Mouse (Mus musculus) activated CD4-positive, CD25-positive, alpha-beta regulatory T cell, adult 4 months (primary cell): Measurements from ENCODE around the gene Cacna2d3. TPM values are rescaled to one million over a fixed set of nuclear protein-coding genes. Genes with fewer than 3 reads are reported as not detected.

Experiments
- ATAC-seq: one replicate; pipeline ENCODE4 v1.8.0; 2017
- polyA plus RNA-seq, 2 experiments: library from polyadenylated mRNA; unstranded; fragments of 100-300 nt; shearing (Covaris generic); gene quantifications; one replicate each; pipeline ENCODE4 v1.2.1; 2017

Gene Cacna2d3
- polyA plus RNA-seq, 2 experiments from 2014 or later = not detected

DNA sequence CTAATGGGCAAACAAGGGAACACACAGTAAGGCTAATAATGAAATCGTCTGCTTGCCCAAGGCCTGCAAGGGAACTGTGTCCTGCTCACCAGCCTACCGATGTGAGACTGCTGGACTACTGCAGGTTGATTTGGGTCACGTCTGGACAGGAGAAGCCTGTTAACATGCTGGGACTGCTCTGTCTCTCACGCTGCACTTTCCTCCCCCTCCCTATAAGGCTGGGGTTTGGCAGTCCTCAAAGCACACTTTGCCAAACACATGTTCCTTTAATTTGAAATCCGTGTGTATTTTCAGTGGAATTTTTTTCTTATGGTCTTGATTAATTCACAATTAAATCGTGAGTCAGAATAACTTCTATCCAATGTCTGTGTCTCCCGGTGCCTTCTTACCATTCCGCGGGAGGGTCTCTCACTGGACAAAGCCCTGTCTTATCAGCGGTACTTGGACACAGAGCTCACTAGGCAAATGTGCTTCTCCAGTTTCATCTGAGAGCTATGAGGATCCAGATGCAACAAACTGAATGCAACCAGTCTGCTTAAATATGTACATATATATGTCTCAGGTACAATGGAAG lies 584.6 kb downstream of the Cacna2d3 start:
- ATAC-seq = no peak

DNA sequence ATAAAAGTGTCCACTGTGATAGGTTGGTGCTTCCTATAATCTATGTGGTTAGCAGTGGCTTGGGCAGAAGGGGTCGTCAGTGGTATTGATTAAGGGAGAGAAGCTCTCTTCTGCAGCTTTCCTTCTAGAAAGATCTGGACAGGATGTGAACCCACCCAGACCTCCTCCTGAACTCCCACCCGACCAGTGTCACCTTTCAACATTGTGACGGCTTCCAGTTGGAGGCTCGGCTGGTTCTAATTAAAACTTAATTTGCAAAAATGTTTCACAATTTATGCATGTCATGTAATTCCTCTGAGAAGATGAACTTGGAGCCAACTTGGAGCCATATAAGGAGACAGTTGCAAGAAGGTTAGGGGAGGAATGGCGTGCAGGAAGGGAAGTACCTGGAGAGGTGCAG lies 586.8 kb downstream of the Cacna2d3 start:
- ATAC-seq = no peak

DNA sequence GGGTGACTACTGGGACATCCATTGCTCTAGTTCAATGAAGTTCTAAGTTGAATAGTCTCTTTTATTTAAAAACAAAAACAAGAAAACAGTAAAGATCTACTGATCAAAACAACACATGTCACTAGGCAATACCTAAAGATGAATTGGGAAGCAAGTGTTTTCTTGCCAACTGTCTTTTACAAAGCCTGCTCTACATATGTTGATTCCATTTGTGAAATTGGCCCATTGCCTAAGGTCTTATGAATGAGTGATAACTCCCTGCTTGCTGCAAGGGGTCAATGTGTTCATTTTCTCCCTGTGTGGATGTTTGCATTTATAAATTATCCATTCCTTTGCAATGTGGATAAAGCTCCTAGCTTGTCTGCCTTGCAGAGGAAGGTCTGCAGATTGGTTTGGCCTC lies 591.2 kb downstream of the Cacna2d3 start:
- ATAC-seq = no peak

DNA sequence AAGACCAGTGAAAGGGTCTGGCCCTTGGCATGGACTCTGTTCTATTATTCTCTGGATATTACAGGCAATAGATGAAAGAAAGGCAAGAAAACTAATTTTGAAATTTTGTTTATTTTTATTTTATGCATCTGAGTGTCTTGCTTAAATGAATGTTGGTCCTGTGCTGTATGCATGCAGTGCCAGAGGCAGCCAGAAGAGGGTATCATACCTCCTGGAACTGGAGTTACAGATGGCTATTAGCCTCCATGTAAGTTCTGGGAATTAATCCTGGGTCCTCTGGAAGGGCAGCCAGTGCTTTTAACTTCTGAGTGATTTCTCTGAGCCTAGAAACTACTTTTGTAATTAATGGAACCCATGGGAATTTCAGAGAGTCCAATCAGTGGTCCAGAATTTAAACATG lies 597.8 kb downstream of the Cacna2d3 start:
- no peak for ATAC-seq

DNA sequence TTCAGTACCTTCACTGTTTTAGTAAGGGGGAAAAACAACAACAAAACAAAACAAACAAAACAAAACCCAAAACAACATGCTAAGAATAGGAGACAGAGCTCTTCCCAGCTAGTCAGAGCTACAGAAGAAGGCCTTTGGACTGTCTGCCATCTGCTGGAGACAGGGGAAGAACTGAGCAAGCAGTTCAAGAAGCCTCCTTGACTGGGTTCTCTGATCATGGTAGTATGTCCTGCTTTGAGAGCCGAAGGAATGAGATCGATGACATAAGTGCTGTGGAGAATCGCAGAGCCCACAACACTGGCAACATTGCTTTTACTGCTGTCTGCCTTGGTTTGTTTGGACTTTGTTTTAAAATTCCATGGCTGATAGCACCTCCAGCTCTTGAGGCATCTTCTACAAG lies 598.9 kb downstream of the Cacna2d3 start:
- no peak for ATAC-seq

DNA sequence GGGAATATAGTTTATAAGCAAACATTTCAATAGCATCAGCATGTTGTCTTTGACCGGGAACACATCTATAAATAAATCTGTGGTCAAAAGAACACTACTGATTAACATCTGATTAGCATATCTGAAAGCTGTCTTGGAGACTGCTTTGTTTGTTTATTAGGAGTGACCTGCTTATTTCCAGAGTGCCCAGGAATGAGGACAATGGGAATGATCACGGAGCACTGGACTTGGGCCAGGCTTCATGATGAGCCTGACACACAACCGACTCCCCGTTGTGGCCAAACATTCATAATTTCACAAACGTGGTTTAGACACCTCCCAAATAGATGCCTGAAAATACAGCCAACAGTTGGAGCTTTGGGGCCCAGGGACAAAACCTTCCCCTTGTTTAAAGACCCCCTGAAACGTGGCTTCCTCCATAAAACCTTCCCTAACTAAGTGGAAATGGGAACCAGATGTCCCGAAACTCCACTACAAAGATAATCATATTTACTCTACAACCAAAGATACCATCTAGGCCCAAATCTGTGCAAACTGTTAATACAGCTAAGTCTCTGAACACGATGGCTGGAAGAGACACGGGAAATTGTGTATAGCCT lies 607.7 kb downstream of the Cacna2d3 start:
- no peak for ATAC-seq

DNA sequence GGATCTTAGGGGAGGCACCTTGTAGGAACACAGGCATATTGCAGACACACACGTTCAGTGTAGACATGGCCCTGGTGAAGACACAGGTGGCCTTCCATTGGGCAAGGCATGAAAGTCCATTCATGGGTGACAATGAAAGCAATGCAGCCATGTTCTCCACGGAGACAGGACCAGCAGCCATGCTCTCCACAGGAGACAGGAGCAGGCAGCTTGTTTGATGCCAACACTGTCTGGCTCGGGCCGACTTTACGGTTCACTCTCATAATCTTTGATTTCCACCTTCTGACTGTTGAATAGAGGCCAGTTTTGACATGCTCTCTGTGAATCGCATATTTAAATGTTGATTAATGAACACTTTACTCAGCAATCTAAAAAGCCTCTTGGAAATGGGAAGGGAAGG lies 610.0 kb downstream of the Cacna2d3 start:
- no peak for ATAC-seq

DNA sequence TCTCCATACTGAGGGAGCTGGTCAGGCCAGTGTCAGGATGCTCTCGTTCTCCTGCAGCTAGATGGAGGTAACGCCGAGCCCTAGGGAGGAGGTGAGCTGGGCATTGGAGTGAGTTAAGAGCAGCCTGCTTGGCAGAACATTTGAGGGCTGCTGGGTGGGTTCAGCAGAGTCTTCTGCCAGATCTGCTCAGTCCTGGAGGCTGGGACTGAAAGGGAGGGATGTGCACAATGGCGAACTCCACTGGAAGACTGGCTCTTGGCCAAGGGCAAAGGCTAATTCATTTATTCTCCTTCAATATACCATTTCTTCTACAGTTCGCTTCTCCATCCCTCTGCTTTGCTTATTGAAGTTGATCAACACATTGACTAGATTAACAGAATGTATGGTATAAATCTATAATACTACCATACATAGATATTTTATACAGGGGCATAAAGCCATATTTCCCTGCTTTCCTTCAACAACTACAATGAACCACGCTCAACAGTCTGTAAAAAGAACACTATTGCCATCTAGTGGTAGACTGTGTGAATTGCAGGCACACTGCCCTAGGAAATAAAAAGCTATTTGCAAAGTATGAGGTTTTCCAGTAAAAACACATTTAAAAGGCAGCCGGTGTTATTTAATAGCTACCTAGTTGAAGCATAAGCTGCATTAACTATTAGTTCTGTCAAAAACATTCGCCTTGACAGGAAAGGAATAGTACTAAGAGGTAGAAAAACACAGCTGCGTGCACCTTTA lies 611.1 kb downstream of the Cacna2d3 start:
- no peak for ATAC-seq

DNA sequence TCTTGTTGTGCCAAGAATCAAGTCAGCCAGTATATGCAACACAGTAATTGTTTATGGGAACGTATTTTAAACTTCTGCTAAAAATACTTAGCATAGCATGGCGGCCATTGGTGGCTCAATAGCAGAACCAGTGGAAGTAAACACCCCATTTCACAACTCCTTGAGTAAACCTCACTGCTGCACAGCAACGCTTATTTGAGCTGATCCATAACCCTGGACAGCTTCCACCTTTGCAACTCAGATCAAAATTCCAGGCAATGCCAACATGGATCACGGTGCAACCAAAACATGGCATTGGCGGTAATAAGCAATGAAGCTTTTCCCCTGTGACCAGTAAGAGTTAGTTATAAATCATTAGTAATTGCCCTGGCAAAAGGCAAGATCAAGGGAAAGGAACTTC lies 614.2 kb downstream of the Cacna2d3 start:
- no peak for ATAC-seq

DNA sequence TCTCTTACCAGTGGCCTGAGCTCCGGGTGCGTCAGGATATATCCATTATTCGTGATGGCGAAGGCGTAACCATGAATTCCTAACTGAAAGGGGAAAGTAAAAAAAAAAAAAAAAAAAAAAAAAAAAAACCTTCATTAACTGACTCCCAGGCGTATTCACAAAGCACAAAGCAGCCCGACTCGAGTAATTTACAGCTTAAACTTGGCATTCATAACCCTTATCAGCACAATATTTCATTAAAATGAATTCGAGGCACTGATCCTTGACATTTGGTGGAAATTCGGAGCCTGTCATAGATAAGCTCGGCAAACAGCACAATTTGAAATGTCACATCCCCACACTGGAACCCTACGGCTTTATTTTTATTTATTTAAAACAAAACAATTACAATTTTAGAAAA lies 623.9 kb downstream of the Cacna2d3 start:
- no peak for ATAC-seq

DNA sequence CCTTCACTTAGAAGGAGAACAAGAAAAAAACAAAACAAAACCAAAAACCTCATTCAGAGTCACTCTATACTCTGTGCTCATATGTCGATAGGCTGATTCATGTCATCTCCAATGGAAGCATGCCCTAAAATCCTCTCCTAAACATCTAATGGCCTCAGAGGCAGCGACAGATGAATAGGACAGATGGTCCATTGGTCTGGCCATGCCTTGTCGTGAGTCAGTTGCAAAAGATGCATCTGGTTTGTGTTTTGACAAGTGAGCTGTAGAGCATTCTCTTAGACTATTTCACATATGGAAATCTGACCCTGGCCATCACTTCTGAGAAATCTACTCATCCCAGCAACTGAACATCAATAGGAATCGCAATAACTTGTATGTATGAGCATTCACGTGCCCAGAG lies 626.2 kb downstream of the Cacna2d3 start:
- no peak for ATAC-seq

DNA sequence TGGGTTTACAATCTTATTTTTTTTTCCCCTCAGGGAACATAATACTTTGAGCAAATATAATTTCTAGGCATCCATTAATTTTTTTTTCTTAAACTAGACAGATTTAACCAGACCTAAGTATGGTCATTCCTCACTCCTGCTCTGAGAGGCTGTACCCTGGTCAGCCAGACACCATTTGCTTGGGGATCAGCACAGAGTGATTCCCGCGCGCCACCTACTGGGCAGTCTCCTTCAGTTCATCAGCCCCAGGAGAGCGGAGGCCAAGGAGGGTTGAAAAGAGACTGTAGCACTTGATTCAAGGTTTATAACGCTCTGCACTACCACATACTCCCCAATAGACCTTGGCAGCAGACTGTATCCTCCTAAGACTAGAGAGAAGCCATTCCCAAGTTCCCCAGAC lies 631.6 kb downstream of the Cacna2d3 start:
- ATAC-seq = no peak

DNA sequence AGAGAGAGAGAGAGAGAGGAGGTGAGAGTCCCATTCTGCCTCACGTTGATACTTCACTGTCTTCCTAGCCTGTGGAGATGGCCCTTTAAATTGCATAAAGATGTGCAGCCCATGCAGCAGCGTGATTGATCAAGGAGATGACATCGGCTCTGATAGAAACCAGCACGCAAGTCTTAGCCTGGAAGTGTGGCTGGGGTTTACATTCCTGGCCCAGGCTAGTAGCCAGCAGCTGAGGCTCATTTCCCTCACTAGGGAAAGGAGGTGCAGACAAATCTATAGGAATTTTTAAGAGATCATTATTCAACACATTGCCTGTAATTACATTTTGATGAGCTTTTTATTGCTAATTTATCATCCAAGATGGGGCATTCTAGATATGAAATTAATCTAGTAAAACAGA lies 635.1 kb downstream of the Cacna2d3 start:
- ATAC-seq = no peak

DNA sequence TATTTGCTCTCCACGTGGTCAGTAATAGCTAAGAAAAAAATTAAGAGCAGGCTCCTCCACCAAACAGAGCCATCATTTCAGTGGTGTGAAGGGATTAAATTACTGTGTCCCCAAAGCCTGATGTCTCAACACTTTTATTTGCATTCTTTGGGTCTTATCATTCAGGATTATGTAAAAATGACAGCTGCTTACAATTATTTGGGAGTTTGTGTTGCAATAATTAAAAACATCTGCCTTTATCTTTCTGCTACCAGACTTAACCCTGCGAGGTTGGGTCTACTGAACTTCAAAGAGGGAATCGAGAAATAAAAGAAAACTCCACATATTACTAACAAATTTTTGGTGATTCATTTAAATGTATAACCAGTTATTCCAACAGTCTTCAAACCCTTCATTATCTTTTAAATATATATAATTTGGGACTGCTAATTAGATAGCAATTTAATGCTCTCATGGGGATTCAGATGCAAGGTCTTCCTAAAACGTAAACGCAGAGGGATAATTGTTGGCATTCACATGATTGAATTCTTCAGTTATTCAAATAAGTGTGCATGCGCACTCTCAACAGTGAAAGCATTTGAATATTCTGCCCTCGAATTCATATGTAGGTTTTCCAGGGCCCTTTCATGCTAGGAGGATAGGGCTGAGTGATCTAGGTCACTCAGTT lies 636.0 kb downstream of the Cacna2d3 start:
- no peak for ATAC-seq

DNA sequence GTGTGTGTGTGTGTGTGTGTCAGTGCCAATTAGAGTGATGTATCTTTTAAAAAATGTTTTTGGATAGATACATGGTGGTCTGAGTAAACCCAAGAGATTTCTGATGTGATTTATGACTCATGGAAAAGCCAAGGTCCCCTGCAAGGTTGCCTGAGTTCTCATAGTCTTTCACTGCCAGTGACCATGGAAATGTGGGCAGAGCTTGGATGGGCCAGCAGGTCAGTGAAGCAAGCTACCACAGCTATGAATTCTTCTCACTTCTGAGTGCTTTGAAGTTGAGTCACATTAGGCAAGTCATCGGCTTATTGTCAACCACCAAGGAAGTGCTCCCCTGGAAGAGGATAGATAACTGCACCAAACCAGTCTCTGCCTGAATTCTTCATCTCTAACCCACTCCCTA lies 639.5 kb downstream of the Cacna2d3 start:
- no peak for ATAC-seq

DNA sequence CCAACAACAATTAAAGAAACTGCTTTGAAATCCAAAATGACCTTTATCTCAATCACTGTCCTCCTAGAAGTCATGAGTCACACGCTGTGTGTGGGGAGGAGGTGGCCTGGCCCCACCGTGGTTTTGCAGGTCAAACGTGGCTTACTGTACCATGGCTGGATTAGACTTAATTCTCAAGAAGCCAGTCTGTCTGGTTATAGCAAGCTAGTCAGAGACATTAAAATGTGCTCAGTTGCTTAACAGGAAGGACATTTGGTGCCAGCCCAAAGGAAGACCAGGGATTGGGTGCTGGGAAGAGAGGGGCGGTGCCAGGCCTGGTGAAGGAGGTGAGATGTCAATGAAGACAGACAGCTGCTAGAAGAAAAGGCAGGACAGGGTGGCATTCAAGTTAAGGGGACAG lies 641.0 kb downstream of the Cacna2d3 start:
- ATAC-seq = no peak

DNA sequence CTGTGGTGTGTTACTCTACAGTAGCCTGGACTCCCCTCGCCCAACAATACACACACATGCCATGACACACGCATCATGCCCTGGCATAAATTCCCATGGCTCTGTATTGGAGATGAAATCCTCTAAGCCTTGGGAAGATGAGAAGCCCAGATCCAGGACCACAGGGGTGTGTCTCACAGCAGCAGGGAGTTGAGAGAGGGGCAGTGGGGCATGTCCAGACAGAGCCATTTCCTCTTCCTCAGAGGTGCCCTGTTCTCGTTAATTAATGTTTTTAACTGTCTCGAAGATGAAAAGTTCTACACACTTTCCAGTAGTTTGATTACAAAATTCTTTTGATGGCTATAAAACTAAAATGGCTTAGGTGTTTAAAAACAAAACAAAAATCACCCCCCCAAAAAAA lies 641.4 kb downstream of the Cacna2d3 start:
- ATAC-seq = no peak

DNA sequence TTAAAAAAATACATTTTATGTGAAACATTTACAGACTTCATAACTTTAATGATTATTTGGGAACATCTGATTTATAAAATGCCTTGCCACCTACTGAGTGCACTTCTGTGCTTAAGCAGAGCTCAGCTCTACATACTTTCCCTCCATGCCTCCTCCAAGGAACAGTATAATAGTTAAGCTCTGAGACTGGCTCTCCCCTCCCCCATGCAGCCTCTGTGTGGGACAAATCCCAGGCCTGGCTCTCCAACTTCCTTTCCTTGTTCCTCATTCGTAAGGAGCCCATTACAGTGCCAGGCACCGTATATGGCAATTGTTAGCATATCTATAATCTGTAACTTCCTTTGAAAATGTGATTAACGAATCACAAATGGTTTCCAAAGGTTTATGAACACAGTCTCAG lies 644.2 kb downstream of the Cacna2d3 start:
- ATAC-seq = no peak

DNA sequence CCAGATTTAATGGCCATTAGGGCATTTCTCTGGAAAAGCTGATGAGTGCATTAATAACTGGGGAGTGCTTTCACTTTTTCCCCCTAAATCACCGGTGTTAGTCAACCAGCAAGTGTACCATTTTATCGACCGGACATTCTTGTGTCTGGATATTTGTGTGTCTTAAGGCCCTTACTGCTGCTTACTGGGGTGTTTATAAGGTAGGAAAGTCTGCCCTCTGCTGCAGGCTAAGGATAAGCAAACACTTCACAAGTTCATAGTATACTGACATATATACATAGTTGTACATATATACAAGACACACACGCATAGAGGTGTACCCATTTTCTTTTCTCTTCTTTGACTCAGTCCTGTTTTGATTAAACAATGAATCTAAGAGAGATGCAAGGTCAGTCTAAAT lies 647.9 kb downstream of the Cacna2d3 start:
- no peak for ATAC-seq

DNA sequence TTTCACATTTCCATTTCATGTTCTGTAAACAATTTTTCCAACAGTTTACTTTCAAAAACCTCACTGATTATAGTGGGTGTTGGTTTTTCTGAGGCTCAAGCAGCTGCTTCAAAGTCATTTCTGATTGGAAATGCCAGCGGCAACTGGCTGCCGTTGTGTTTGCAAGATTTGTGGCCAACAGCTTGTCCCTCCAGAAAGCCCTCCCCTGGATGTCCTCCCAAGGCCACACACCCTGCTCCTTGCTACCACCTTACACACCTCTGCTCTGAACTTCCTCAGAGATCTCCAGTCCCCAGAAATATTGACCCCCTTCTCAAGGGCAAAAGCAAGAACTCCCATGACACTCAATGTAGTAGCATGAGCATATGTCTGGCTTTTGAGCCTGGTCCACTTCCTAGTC lies 659.0 kb downstream of the Cacna2d3 start:
- no peak for ATAC-seq

DNA sequence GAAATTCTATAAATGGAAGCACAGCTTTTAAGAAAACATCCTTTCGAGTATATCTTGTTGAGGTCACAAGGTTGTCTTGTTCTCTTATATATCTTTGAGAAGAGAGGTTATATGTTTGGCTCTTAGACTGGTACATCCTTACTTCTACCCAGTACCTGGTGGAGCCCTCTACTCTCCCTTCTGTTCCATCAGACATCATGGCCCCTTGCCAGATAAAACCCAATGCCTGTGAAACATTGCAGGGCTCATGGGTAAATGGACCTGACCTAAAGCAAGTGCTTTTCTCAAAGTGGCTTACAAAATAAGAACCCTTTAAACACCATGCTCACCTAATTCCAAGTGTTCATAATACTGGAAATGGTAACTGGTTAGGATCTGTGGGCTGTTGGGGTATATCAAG lies 660.2 kb downstream of the Cacna2d3 start:
- ATAC-seq = no peak

DNA sequence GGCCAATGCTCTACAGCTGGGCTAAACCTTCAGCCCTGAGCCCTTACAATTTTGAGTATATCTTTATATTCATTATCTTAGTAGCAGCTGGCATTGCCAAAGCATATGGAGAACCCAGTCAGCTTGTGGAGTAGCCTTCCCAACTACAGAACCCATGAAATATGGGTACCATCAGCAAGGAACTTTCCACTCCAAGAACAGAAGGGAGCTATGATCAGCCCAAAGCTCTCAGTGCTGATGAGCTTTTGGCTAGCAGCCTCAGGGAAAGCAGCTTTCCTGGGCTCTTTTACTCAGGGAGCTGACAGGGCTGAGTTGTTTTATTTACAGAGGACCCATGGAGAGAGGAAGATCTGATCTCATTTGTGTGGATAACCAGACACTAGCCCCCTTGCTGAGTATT lies 661.0 kb downstream of the Cacna2d3 start:
- no peak for ATAC-seq

DNA sequence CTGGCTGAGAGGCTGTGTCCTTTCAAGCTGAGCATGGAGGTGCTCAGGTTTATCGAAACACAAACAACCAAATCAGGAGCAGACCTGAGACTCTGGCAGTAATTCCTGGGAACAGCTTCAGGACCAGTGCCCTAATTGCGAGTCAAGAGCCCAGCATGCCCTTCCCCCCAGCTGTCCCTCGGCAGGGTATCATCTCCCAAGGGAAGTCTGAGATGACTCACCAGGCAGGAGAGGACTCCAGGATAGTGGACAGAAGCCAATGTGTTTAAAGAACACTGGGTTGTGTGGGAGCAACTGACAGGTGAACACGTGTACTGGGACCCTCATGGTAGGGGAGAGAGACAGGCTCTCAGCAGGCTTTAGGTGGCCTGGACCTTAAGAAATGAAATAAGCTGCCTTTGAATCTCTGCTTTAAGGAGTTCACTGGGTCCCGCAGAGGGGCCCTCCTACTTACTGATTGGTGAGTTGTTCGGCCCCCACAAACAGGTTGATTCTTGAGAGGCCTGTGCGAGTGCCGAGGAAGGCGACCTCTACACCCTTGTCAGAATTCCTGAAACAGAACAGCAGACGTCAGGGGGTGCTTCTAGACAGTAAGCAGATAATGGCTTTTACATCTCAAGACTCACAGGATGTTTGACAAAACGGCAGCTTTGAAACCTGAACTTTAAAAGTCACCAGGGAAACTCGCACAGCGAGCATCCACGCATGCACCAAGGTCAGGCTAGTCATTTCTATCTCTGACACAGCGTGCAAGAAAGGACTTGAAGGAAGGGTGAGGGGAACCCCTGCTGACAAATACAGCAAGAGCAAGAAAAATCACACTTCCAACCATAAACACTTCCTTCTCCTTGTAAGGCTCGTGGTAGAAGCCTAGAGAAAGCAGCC lies 669.5 kb downstream of the Cacna2d3 start:
- no peak for ATAC-seq
